Mouse (Mus musculus): ENCODE data around the gene Serpinf2.

DNA sequence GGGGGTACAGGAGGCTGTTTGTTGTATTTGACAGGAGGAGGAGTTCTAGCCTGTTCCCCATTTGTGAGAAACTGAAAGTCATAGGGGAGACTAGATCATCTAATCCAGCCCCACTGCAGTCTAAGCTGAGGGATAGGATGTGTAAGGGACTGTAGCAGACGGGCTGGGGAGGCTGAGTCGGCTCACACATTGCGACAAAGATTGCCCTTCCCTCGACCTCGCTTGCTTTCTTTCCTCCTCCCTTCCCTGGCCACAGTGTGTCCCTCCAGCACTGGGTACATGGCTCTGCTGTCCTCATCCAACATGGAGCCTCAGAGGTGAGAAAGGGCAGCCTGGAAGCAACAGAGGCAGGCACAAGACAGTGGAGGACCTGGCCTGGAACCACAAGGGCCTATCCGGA, 25.7 kb upstream of the Serpinf2 start:
- TF ChIP-seq TAL1 (IDR thresholded peaks at IDR 0.05; ENCODE audit: low read length) (no peak), GATA1 (IDR thresholded peaks at IDR 0.05; ENCODE audit: low read length) (no peak)

Measured in erythroblast, embryonic 14.5 days (primary cell).